Mouse (Mus musculus) lung, postnatal 0 days (tissue): ENCODE measurements around the gene Upb1.

Experiments
- CTCF ChIP-seq: IDR thresholded peaks from 2 replicates; pipeline ENCODE4 v1.5.1; 2016; ENCODE audit warnings: antibody characterized with exemption, mild to moderate bottlenecking
- EP300 ChIP-seq: IDR thresholded peaks from 2 replicates; pipeline ENCODE4 v1.6.1; 2016; ENCODE audit warnings: antibody characterized with exemption, mild to moderate bottlenecking, control low read depth

- TF ChIP-seq CTCF, result no peak
- TF ChIP-seq EP300, result no peak
Measured at GRCm38 (mm10) chr10:75440756-75441155, 39.8 kb downstream of the Upb1 start.
